Mouse (Mus musculus): ENCODE measurements at regions not wholly inside any gene's neighbourhood (a gene's known extent, or its start where the extent isn't known, plus 50 kb on each side); places are given as distances from the start of the nearest gene placed in this dataset.

DNA sequence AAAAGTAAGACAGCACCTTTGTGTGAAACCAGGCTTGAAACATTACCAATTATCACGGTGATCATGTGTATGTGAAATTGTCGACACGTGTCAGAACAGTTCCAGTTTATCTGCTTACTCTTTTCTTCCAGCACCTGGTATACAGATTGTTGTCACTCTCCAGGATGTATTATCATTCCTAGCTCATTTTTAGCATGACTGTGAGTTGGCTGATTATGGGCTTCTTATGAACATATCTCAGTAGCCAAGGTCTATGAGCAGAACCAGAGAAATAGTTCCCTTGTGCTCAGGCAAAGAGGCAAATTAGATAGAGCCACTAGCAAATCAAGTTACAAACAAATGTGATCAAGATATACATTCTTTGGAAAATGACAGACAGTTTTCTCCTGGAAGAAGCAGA, 70.2 kb upstream of the Adgra3 start:
- DNase-seq (ENCODE audit: low read depth, low spot score), result no peak
- 93% methylated on average over 3 of the region's 3 CpGs for WGBS

GRCm38 (mm10) chr5:50126594-50126993, 67.8 kb upstream of the Adgra3 start:
- WGBS, result 59% methylated on average over 2 of the region's 2 CpGs
- no peak for DNase-seq (ENCODE audit: low read depth, low spot score)

- no peak for DNase-seq (ENCODE audit: low read depth, low spot score)
These were observed 67.4 kb upstream of the Adgra3 start for GRCm38 (mm10) chr5:50126177-50126576.

DNA sequence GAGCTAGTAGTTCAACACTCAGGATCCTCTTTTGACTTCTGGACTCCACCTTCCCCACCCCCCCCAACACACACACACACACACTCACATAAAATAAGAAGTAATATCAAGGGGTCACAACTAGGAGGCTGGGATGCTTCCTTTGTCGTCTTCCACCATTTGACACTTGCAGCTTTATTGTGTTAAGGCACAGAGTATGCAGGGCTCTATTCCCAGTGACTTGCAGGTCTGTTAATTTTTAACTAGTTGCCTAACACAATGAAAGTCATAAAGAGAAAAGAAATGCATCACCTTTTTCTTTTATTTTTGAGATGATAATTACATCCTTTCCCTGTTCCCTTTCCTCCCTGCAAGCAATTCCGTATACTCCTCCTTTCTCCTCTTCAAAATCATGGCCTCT, 66.9 kb upstream of the Adgra3 start:
- WGBS, result 26% methylated on average over 2 of the region's 2 CpGs
- no peak for DNase-seq (ENCODE audit: low read depth, low spot score)

GRCm38 (mm10) chr5:50122829-50123241, 64.0 kb upstream of the Adgra3 start:
- WGBS, result 8% methylated on average over 1 of the region's 1 CpGs

GRCm38 (mm10) chr5:50119860-50120259, 61.1 kb upstream of the Adgra3 start:
- no peak for DNase-seq (ENCODE audit: low read depth, low spot score)
- 18% methylated on average over 1 of the region's 1 CpGs for WGBS

More at GRCm38 (mm10) chr5:50122829-50123241, 64.0 kb upstream of the Adgra3 start:
- DNase-seq (ENCODE audit: low read depth, low spot score), result no peak
